Mouse (Mus musculus): ENCODE measurements around the gene Gm10778. TPM values are rescaled to one million over a fixed set of nuclear protein-coding genes. Genes with fewer than 3 reads are reported as not detected.

Gm10778 gene
- total RNA-seq, 1 experiment from 2014 or later: 5.5 TPM

DNA sequence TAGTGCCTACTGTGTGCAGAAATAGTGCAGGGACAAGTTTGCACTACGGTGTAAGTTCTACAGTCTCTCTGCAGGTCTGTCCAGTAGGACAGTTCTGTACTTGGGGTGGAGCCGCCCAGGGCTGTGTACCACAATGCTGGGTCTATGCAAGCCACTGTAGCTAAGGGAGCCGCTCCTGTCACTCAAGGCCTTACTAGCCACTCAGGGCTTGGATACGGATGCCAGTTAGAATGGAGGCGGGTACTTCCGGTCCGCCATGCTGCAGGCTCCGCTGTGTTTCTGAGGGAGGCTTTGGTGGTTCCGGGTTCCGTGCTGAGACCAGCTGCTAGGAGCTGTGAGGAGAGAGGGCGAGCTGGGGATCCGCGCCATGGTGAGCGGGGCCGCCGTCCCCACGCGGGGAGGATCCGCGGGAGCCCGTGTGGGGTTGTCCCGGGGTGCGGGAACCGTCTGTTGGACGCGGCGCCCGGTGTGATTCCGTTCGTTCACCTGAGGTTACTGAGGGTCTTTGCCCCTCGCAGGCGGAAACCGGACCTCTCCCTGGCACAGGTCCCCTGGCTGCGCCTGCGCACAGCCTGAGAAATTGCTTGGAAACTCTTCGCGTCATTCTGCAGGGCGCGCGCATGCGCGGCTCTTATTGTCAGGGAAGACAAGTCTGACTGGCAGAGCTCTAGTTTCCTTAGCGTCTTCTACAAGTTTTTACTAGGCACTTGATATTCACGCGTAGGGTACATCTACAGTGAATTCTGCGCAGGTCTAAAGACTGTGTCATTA lies 55.9 kb downstream of the Gm10778 start, which contains the start of gene Zfp433:
Gene Zfp433 (plus strand): TSS at position 295 of the 771 bp plus-strand sequence.
- peak; percentile 100 for ATAC-seq (replicated peaks; ENCODE audit: low read depth, poor library complexity, severe bottlenecking)

Other genes starting within 250 kb of the Gm10778 start
- gene Nfic, start 193.4 kb upstream of the Gm10778 start, total RNA-seq (2017): 13.7 and 18.2 TPM in 2 replicates
- gene Celf5, start 166.3 kb upstream of the Gm10778 start, total RNA-seq (2017): 0.14 TPM in 1 of 2 replicates, not detected in the other
- 46.6 and 52.9 TPM in 2 replicates for gene Ncln, start 152.7 kb upstream of the Gm10778 start, total RNA-seq (2017)
- 10.3 and 14.4 TPM in 2 replicates for gene S1pr4, start 148.9 kb upstream of the Gm10778 start, total RNA-seq (2017)
- 30.6 and 39.1 TPM in 2 replicates for gene Gna15, start 124.8 kb upstream of the Gm10778 start, total RNA-seq (2017)
- 5.0 and 5.7 TPM in 2 replicates for gene Gna11, start 103.9 kb upstream of the Gm10778 start, total RNA-seq (2017)
- gene Aes, start 89.6 kb upstream of the Gm10778 start, total RNA-seq (2017): 134 and 183 TPM in 2 replicates
- gene Tle2, start 74.5 kb upstream of the Gm10778 start, total RNA-seq (2017): 1.5 and 3.3 TPM in 2 replicates
- 8.4 and 26.1 TPM in 2 replicates for gene Tle6, start 48.0 kb upstream of the Gm10778 start, total RNA-seq (2017)
- gene BC025920, start 42.8 kb upstream of the Gm10778 start, total RNA-seq (2017): 1.4 and 2.1 TPM in 2 replicates
- gene Sirt6, start 21.3 kb upstream of the Gm10778 start, total RNA-seq (2017): 3.7 and 5.2 TPM in 2 replicates
- 8.1 and 10.6 TPM in 2 replicates for gene Ankrd24, start 20.5 kb upstream of the Gm10778 start, total RNA-seq (2017)
- gene Zfp433, start 55.8 kb downstream of the Gm10778 start, total RNA-seq (2017): 20.1 and 22.7 TPM in 2 replicates
- gene Gm3055, start 122.1 kb downstream of the Gm10778 start, total RNA-seq (2017): 1.2 and 4.0 TPM in 2 replicates
- gene Gm4767, start 163.1 kb downstream of the Gm10778 start, total RNA-seq (2017): 2.3 TPM in 1 of 2 replicates, not detected in the other
- 3.9 and 7.3 TPM in 2 replicates for gene Gm32687, start 214.9 kb downstream of the Gm10778 start, total RNA-seq (2017)

Measured in common myeloid progenitor, adult 5-6 weeks (primary cell).